Mouse (Mus musculus): ENCODE results near the gene Tfap4.
A peak's percentile ranks its signal among the peaks of the same experiment; 100 is the strongest.
"Not testable (repeated sequence)": the region's sequence is repeated elsewhere in the genome, so short reads cannot be mapped to it uniquely, and the experiment has no call there.

The Tfap4 gene

GRCm38 (mm10) chr16:4592909-4593875 is 33.5 kb upstream of the Tfap4 start:
- DNase-seq (ENCODE audit: low spot score) = peak; percentile 79

- no peak for DNase-seq (ENCODE audit: low spot score)
Observed at GRCm38 (mm10) chr16:4590236-4590635, 30.6 kb upstream of the Tfap4 start.

GRCm38 (mm10) chr16:4587516-4588210 is 28.0 kb upstream of the Tfap4 start:
- DNase-seq (ENCODE audit: low spot score) = no peak

GRCm38 (mm10) chr16:4586531-4587123 is 27.0 kb upstream of the Tfap4 start:
- DNase-seq (ENCODE audit: low spot score) = peak; percentile 98

- no peak for DNase-seq (ENCODE audit: low spot score)
Observed at GRCm38 (mm10) chr16:4585642-4586530, 26.2 kb upstream of the Tfap4 start.

- no peak for DNase-seq (ENCODE audit: low spot score)
Observed at GRCm38 (mm10) chr16:4584438-4584837, 24.8 kb upstream of the Tfap4 start.

GRCm38 (mm10) chr16:4583807-4584206 is 24.2 kb upstream of the Tfap4 start:
- no peak for DNase-seq (ENCODE audit: low spot score)

- DNase-seq (ENCODE audit: low spot score) = not testable (repeated sequence)
Observed at GRCm38 (mm10) chr16:4581179-4581578, 21.5 kb upstream of the Tfap4 start.

GRCm38 (mm10) chr16:4578630-4579029 is 19.0 kb upstream of the Tfap4 start:
- DNase-seq (ENCODE audit: low spot score) = no peak

GRCm38 (mm10) chr16:4576873-4577272 is 17.2 kb upstream of the Tfap4 start:
- DNase-seq (ENCODE audit: low spot score) = no peak

- DNase-seq (ENCODE audit: low spot score) = no peak
Observed at GRCm38 (mm10) chr16:4576038-4576437, 16.4 kb upstream of the Tfap4 start.

GRCm38 (mm10) chr16:4570737-4571136 is 11.1 kb upstream of the Tfap4 start:
- no peak for DNase-seq (ENCODE audit: low spot score)

GRCm38 (mm10) chr16:4567912-4568311 is 8.3 kb upstream of the Tfap4 start:
- peak; percentile 72 for DNase-seq (ENCODE audit: low spot score)

GRCm38 (mm10) chr16:4560145-4560952 is 695 bp upstream of the Tfap4 start:
- peak; percentile 60 for DNase-seq (ENCODE audit: low spot score)

- DNase-seq (ENCODE audit: low spot score) = peak; percentile 84
Observed at GRCm38 (mm10) chr16:4558980-4559631, 548 bp downstream of the Tfap4 start.

GRCm38 (mm10) chr16:4558384-4558979 is 1.2 kb downstream of the Tfap4 start:
- peak; percentile 95 for DNase-seq (ENCODE audit: low spot score)

GRCm38 (mm10) chr16:4557949-4558348 is 1.7 kb downstream of the Tfap4 start:
- peak; percentile 57 for DNase-seq (ENCODE audit: low spot score)

- peak; percentile 78 for DNase-seq (ENCODE audit: low spot score)
Observed at GRCm38 (mm10) chr16:4557085-4557484, 2.6 kb downstream of the Tfap4 start.

- DNase-seq (ENCODE audit: low spot score) = no peak
Observed at GRCm38 (mm10) chr16:4555555-4555954, 4.1 kb downstream of the Tfap4 start.
